Mouse (Mus musculus) small intestine, adult 2 months (tissue): ENCODE results near the gene Tcte3.

Experiments
- CTCF ChIP-seq: fragments of 200-500 bp; IDR thresholded peaks from 2 replicates; pipeline ENCODE4 v1.5.1; 2012; ENCODE audit warnings: low read depth, mild to moderate bottlenecking, control low read depth, inconsistent platforms, low read length, moderate library complexity, mixed read lengths; ENCODE audit not compliant: insufficient replicate concordance, insufficient read length; ENCODE audit errors: extremely low read depth
- POLR2A ChIP-seq: fragments of 200-500 bp; IDR thresholded peaks from 2 replicates; pipeline ENCODE4 v1.6.1; 2012; ENCODE audit warnings: low read depth, mild to moderate bottlenecking, control low read depth, inconsistent platforms, low read length, moderate library complexity

DNA sequence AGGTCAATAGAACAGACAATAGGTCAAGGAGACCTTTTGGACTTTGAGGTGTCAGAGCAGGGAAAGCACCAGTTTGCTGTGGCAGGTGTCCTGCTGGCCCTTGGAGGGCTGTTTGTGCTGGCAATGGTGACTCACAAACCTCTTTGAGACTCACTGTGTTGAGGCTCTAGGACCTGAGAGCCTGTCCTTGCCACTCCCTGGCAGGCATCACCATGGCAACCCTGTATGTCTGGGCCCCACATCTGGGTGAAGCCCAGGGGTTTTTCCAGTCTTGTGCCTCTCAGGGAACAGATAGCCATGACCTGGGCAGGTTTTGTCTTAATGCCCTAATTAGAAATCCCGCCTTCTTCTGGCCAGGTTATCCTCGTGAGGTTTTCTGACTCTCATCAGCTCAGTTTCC is 46.9 kb upstream of the Tcte3 start:
- TF ChIP-seq CTCF (no peak), POLR2A (no peak)
